Mouse (Mus musculus) cerebellum, adult 9-11 months (tissue): ENCODE measurements around the gene Rasgef1a.

ENCODE experiments used
- DNase-seq: peaks from one replicate; pipeline ENCODE4 v3.0.0; 2022

The Rasgef1a gene

GRCm38 (mm10) chr6:118138731-118139709, 127.8 kb downstream of the Rasgef1a start, which contains the start of gene Csgalnact2:
TSS of gene Csgalnact2 (minus strand) at chr6:118139140.
- peak; percentile 92 for DNase-seq

GRCm38 (mm10) chr6:118140961-118141360, 129.7 kb downstream of the Rasgef1a start:
- DNase-seq = no peak
